Mouse (Mus musculus): ENCODE results near the gene St7. TPM values are rescaled to one million over a fixed set of nuclear protein-coding genes. Genes with fewer than 3 reads are reported as not detected.

Gene St7
- polyA plus RNA-seq, 1 experiment from 2014 or later: 39.3 TPM

DNA sequence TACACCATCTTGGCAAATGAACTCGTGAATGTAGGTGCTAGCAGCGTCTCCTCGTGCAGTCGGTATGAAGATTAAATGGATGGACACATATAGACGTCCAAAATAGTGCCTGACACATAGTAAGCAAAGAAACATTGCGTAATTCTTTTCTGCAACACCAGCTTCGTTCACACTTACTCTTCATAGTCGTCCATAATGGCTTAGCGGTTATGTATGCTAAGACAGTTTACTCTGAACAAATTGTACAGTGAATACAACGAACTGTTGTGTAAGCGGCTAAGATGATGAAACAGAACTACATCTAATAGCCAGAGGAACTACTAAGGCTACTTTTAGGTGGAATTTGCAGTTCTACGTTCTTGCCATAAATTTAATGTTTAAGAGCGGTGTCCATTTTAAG is 55.0 kb downstream of the St7 start:
- ATAC-seq (ENCODE audit: low read depth): peak; percentile 87
- H3K9me3 ChIP-seq (ENCODE audit: control insufficient read depth, low read length): no peaks in the 10 kb centered on the region
- WGBS: 51% methylated on average over 13 of the region's 13 CpGs
- no peaks in the 10 kb centered on the region for H3K27me3 ChIP-seq (ENCODE audit: control insufficient read depth, insufficient read depth, low read depth, low read length)
- no peak overlapping the region for H3K27ac ChIP-seq (ENCODE audit: low read length)
- no peaks in the 10 kb centered on the region for H3K36me3 ChIP-seq (ENCODE audit: control insufficient read depth, insufficient read depth, low read length)
- no peak overlapping the region for H3K9ac ChIP-seq (ENCODE audit: low read length)
- no peak overlapping the region for H3K4me3 ChIP-seq (ENCODE audit: low read length)
- peaks cover 22% of the 10 kb centered on the region for H3K4me1 ChIP-seq (replicated peaks; ENCODE audit: control insufficient read depth, insufficient read depth, low read length)
- no peak overlapping the region for H3K4me2 ChIP-seq (ENCODE audit: low read depth, low read length)

DNA sequence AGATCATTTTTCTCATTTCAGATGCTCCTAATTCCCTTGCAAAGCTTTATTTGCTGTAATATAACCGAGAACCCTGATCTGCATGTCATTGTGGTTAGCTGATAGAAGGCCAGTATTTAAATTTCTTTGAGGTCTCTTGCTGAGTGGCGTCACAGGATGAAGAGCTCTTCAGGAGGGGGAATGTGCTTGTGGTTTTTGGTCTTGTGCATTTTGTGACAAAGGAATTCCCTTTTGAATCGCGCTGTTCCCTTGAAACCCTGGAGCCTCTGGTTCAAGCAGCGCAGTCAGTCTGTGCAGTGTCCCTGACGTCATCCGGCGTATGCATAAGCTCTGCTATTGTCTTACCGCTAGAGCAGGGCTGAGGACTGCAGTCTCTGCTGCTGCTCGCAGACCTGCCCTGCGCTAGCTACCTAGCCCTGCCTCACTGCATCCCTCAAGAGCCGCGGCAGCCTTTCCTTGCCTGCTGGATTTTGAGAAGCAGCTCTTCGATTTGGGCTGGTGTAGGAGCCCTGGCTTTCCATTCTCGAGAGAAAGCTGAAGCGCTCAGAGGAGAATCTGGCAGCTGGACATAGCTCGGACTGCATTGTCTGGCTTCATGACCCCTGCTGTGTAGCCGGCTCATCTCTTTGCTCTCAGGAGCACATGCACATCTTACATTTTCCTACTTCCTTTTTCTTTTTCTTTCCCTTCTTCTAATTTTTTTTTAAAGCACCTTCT is 56.3 kb downstream of the St7 start:
- 4% methylated on average over 18 of the region's 18 CpGs for WGBS
- H3K27ac ChIP-seq (ENCODE audit: low read length): peak overlapping the region; percentile 85
- H3K36me3 ChIP-seq (ENCODE audit: control insufficient read depth, insufficient read depth, low read length): no peaks in the 10 kb centered on the region
- peak; percentile 93 for ATAC-seq (ENCODE audit: low read depth)
- H3K27me3 ChIP-seq (ENCODE audit: control insufficient read depth, insufficient read depth, low read depth, low read length): no peaks in the 10 kb centered on the region
- H3K9ac ChIP-seq (ENCODE audit: low read length): peak overlapping the region; percentile 74
- H3K4me2 ChIP-seq (ENCODE audit: low read depth, low read length): peak overlapping the region; percentile 76
- peaks cover 22% of the 10 kb centered on the region for H3K4me1 ChIP-seq (replicated peaks; ENCODE audit: control insufficient read depth, insufficient read depth, low read length)
- H3K4me3 ChIP-seq (ENCODE audit: low read length): peak overlapping the region; percentile 54
- no peaks in the 10 kb centered on the region for H3K9me3 ChIP-seq (ENCODE audit: control insufficient read depth, low read length)

DNA sequence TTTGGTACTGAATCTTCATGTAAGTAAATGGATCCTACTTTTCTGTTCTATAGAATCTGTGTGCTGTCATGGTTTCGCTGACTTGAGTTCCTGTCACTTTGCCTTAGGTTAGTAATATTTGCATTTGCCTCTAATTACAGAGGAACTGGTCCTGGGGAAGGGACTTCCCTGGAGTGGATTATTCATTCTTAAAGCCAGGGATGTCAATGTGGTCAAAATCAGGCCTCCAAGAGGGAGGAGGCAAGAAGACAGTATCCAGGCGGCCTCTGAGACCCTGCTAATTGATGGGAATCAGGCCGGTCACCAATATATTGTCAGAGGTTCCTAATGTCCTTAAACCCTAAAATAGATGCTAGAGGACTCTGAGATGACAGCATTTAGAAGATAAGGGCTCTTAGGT is 56.9 kb downstream of the St7 start:
- peak overlapping the region; percentile 85 for H3K27ac ChIP-seq (ENCODE audit: low read length)
- WGBS: 40% methylated on average over 3 of the region's 3 CpGs
- no peak for ATAC-seq (ENCODE audit: low read depth)
- H3K9ac ChIP-seq (ENCODE audit: low read length): peak overlapping the region; percentile 74
- peaks cover 22% of the 10 kb centered on the region for H3K4me1 ChIP-seq (replicated peaks; ENCODE audit: control insufficient read depth, insufficient read depth, low read length)
- H3K4me3 ChIP-seq (ENCODE audit: low read length): peak overlapping the region; percentile 54
- H3K27me3 ChIP-seq (ENCODE audit: control insufficient read depth, insufficient read depth, low read depth, low read length): no peaks in the 10 kb centered on the region
- H3K4me2 ChIP-seq (ENCODE audit: low read depth, low read length): peak overlapping the region; percentile 76
- no peaks in the 10 kb centered on the region for H3K36me3 ChIP-seq (ENCODE audit: control insufficient read depth, insufficient read depth, low read length)
- no peaks in the 10 kb centered on the region for H3K9me3 ChIP-seq (ENCODE audit: control insufficient read depth, low read length)

DNA sequence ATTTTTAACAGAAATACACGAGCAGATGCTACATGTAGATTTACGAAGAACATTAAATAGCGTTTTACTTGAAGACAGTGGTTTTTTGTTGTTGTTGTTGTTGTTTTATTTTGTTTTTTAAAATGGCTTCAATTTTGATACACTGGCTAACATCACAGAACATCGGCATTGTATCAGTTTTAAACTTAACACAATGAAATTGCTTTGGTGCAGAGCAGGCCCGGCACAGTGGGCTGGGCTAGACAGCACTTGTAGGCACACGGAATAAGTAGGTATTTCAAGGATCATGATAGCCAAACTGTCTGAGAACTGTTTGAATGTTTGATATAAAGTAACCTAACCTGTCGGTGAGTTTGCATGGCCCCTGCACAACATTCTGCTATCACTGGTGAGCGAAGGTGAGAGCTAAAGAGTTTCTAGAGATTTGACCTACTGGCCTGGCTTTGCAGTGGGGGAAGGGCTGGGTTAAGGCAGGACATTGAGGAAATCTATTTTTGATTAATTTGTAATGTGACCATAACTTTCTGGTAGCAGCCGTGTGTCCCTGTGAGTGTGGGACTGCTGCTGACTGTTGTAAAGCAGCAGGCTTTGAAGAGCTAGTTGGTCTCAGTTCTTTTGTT is 57.4 kb downstream of the St7 start:
- Histone ChIP-seq H3K27me3 (ENCODE audit: control insufficient read depth, insufficient read depth, low read depth, low read length) (no peaks in the 10 kb centered on the region), H3K4me1 (replicated peaks; ENCODE audit: control insufficient read depth, insufficient read depth, low read length) (peaks cover 22% of the 10 kb centered on the region), H3K27ac (ENCODE audit: low read length) (peak overlapping the region; percentile 25; the same call in 1 of the 2 replicates), H3K4me3 (ENCODE audit: low read length) (peak overlapping the region; percentile 40), H3K9ac (ENCODE audit: low read length) (peak overlapping the region; percentile 58), H3K4me2 (ENCODE audit: low read depth, low read length) (peak overlapping the region; percentile 76), H3K36me3 (ENCODE audit: control insufficient read depth, insufficient read depth, low read length) (no peaks in the 10 kb centered on the region), H3K9me3 (ENCODE audit: control insufficient read depth, low read length) (no peaks in the 10 kb centered on the region)
- ATAC-seq (ENCODE audit: low read depth): no peak
- 43% methylated on average over 9 of the region's 9 CpGs for WGBS

DNA sequence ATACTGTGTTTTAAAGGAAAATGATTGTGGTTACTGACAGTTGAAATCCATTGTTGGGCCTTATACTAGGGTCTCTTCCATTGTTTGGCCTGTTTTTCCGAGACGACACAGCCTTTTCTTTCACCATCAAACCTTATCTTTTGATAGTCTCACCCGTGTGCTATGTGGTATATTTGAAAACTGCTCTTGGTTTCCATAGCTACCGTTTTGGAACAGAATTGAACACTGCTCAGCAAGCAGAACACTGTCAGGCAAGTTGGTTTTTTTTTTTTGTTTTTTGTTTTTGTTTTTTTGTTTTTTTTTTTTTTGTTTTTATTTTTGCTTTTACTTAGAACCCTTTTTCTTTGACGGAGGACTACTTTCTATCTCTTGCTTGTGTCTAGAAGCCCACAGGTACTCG is 58.2 kb downstream of the St7 start:
- H3K4me3 ChIP-seq (ENCODE audit: low read length): peak overlapping the region; percentile 18; the same call in 1 of the 2 replicates
- no peak for ATAC-seq (ENCODE audit: low read depth)
- no peak overlapping the region for H3K27ac ChIP-seq (ENCODE audit: low read length)
- peaks cover 25% of the 10 kb centered on the region for H3K4me1 ChIP-seq (replicated peaks; ENCODE audit: control insufficient read depth, insufficient read depth, low read length)
- H3K9ac ChIP-seq (ENCODE audit: low read length): no peak overlapping the region
- H3K36me3 ChIP-seq (ENCODE audit: control insufficient read depth, insufficient read depth, low read length): no peaks in the 10 kb centered on the region
- no peaks in the 10 kb centered on the region for H3K27me3 ChIP-seq (ENCODE audit: control insufficient read depth, insufficient read depth, low read depth, low read length)
- H3K9me3 ChIP-seq (ENCODE audit: control insufficient read depth, low read length): no peaks in the 10 kb centered on the region
- H3K4me2 ChIP-seq (ENCODE audit: low read depth, low read length): peak overlapping the region; percentile 76; the same call in 1 of the 2 replicates
- WGBS: 64% methylated on average over 6 of the region's 6 CpGs

DNA sequence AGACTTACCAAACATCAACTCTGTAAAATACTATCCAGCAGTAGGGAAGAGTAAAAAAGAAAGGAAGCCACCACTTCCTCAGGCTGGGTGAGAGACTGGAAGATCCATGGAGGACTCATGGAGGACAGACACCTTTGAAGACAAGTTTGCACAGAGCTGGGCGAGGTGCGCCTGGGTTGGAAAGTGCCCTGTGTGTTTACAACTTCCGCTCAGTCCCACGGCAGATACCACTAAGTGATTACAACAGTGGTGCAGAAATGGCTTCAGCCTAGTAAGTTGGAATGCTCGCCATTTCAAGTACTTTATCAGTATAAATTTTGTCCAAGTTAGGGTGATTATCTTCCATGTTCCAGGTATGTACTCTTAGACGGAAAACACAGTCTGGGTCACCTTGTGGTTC is 63.2 kb downstream of the St7 start:
- no peaks in the 10 kb centered on the region for H3K27me3 ChIP-seq (ENCODE audit: control insufficient read depth, insufficient read depth, low read depth, low read length)
- no peak overlapping the region for H3K9ac ChIP-seq (ENCODE audit: low read length)
- H3K27ac ChIP-seq (ENCODE audit: low read length): no peak overlapping the region; the same call in 1 of the 2 replicates
- H3K4me2 ChIP-seq (ENCODE audit: low read depth, low read length): no peak overlapping the region
- peaks cover 5% of the 10 kb centered on the region for H3K4me1 ChIP-seq (replicated peaks; ENCODE audit: control insufficient read depth, insufficient read depth, low read length)
- no peak overlapping the region for H3K4me3 ChIP-seq (ENCODE audit: low read length)
- 0 out of 2 replicates have a peak, but pooled peaks have one; percentile 7 for ATAC-seq (ENCODE audit: low read depth)
- 67% methylated on average over 6 of the region's 6 CpGs for WGBS
- no peaks in the 10 kb centered on the region for H3K36me3 ChIP-seq (ENCODE audit: control insufficient read depth, insufficient read depth, low read length)
- no peaks in the 10 kb centered on the region for H3K9me3 ChIP-seq (ENCODE audit: control insufficient read depth, low read length)

DNA sequence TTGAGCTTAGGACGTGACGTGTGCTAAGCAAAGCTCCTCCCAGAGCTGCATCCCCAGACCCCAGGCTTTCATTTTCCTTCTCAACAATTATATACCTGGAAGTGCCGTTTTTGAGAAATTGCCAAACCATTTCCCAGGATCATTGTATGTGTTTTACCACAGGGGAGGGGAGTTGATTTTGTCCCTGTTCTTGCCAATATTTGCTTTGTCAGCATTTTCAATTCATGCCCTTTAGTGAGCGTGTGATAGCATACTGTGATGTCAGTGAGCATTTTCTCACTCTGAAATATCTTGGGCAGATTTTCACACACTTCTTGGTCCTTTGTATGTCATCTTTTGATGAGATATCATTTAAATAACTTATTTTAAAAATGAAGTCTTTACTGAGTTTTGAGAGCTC is 65.8 kb downstream of the St7 start:
- H3K4me2 ChIP-seq (ENCODE audit: low read depth, low read length): no peak overlapping the region

DNA sequence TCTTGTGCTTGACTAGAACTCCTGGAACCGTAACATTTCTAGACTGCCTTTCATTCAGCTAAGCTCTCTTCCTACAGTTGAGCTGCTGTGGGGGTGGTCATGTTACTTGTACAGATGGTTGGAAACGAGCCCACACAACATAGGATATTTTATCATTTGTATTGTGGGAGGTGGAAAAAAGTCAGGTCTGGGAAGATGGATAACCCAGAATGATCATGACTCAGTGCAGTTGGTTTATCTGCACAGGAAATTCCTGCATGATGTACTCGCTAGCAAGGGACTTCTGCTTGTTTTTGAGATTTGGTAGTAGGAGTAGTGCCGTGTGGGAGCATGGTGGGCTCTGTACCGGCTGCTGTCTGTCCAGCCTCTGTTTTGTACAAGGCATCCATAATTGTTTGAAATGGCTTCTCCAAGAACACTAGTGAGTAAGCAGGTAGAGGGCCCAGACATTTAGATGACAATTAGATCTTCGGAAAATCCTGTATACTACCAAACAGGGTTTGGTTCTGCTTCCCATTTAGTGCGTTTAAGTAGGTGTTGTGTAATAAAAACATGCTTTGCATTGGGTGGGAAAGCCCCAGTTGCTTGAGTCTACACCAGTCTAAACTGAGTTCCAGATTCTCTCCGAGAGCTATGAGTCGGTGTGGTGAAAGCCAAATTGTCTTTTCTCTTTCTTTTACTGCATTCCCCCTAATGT is 71.4 kb downstream of the St7 start:
- Histone ChIP-seq H3K4me1 (replicated peaks; ENCODE audit: control insufficient read depth, insufficient read depth, low read length) (peaks cover 9% of the 10 kb centered on the region), H3K4me2 (ENCODE audit: low read depth, low read length) (no peak overlapping the region; the same call in 1 of the 2 replicates), H3K27me3 (ENCODE audit: control insufficient read depth, insufficient read depth, low read depth, low read length) (no peaks in the 10 kb centered on the region), H3K9me3 (ENCODE audit: control insufficient read depth, low read length) (no peaks in the 10 kb centered on the region), H3K9ac (ENCODE audit: low read length) (no peak overlapping the region), H3K27ac (ENCODE audit: low read length) (no peak overlapping the region), H3K36me3 (ENCODE audit: control insufficient read depth, insufficient read depth, low read length) (no peaks in the 10 kb centered on the region), H3K4me3 (ENCODE audit: low read length) (no peak overlapping the region)
- WGBS: 67% methylated on average over 9 of the region's 9 CpGs
- ATAC-seq (ENCODE audit: low read depth): peak; percentile 49; the same call in 1 of the 2 replicates

More for the DNA sequence above, 65.8 kb downstream of the St7 start:
- H3K9me3 ChIP-seq (ENCODE audit: control insufficient read depth, low read length): no peaks in the 10 kb centered on the region
- peaks cover 8% of the 10 kb centered on the region for H3K4me1 ChIP-seq (replicated peaks; ENCODE audit: control insufficient read depth, insufficient read depth, low read length)
- H3K9ac ChIP-seq (ENCODE audit: low read length): no peak overlapping the region
- H3K27me3 ChIP-seq (ENCODE audit: control insufficient read depth, insufficient read depth, low read depth, low read length): no peaks in the 10 kb centered on the region
- no peak overlapping the region for H3K27ac ChIP-seq (ENCODE audit: low read length)
- no peaks in the 10 kb centered on the region for H3K36me3 ChIP-seq (ENCODE audit: control insufficient read depth, insufficient read depth, low read length)
- ATAC-seq (ENCODE audit: low read depth): no peak
- WGBS: 70% methylated on average over 4 of the region's 4 CpGs
- H3K4me3 ChIP-seq (ENCODE audit: low read length): no peak overlapping the region

DNA sequence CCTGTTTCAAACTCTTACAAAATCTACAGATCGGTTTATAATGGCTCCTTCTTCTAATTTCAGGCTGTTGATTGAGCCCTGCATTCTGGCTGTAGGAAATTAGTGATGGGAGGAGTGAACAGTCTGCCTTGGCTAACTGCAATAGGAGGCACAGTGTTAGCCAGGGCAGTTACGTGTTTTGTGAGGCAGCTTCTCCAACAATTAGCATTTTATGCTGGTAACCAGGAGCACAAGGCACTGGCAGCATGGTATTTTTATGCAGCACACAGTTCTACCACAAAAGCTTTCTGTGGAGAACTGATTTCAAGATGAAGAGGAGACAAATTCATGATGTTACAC is 71.9 kb downstream of the St7 start:
- H3K4me1 ChIP-seq (replicated peaks; ENCODE audit: control insufficient read depth, insufficient read depth, low read length): peaks cover 9% of the 10 kb centered on the region
- no peak overlapping the region for H3K9ac ChIP-seq (ENCODE audit: low read length)
- no peaks in the 10 kb centered on the region for H3K36me3 ChIP-seq (ENCODE audit: control insufficient read depth, insufficient read depth, low read length)
- no peak overlapping the region for H3K4me3 ChIP-seq (ENCODE audit: low read length)
- 89% methylated on average over 2 of the region's 2 CpGs for WGBS
- H3K27ac ChIP-seq (ENCODE audit: low read length): no peak overlapping the region
- ATAC-seq (ENCODE audit: low read depth): no peak
- H3K27me3 ChIP-seq (ENCODE audit: control insufficient read depth, insufficient read depth, low read depth, low read length): no peaks in the 10 kb centered on the region
- no peaks in the 10 kb centered on the region for H3K9me3 ChIP-seq (ENCODE audit: control insufficient read depth, low read length)
- no peak overlapping the region for H3K4me2 ChIP-seq (ENCODE audit: low read depth, low read length)

All from lung, embryonic 16.5 days (tissue).